Mouse (Mus musculus) CD4-positive helper T cell, adult 2 months (primary cell): ENCODE results near the gene Tsnax.
A peak's percentile ranks its signal among the peaks of the same experiment; 100 is the strongest.

Experiments
- DNase-seq: peaks from one replicate; pipeline ENCODE4 v3.0.0-alpha.2; 2012; ENCODE audit warnings: low read depth, missing footprints, low spot score

Tsnax gene

GRCm38 (mm10) chr8:125043394-125043793 lies 30.6 kb downstream of the Tsnax start:
- no peak for DNase-seq

GRCm38 (mm10) chr8:125043935-125044334 lies 31.1 kb downstream of the Tsnax start:
- DNase-seq = peak; percentile 12

GRCm38 (mm10) chr8:125045760-125046159 lies 33.0 kb downstream of the Tsnax start:
- DNase-seq = no peak

- DNase-seq = no peak
These were observed 36.4 kb downstream of the Tsnax start for GRCm38 (mm10) chr8:125049051-125049750.

GRCm38 (mm10) chr8:125049826-125050225 lies 37.0 kb downstream of the Tsnax start:
- no peak for DNase-seq

- DNase-seq = peak; percentile 69
These were observed 39.2 kb downstream of the Tsnax start for GRCm38 (mm10) chr8:125052026-125052425.

GRCm38 (mm10) chr8:125053505-125054435 lies 41.0 kb downstream of the Tsnax start, which contains the start of gene Disc1:
Gene Disc1, plus strand, starts transcription at chr8:125054195.
- peak; percentile 38 for DNase-seq

GRCm38 (mm10) chr8:125054436-125054810 lies 41.6 kb downstream of the Tsnax start:
- peak; percentile 78 for DNase-seq

GRCm38 (mm10) chr8:125060904-125061303 lies 48.1 kb downstream of the Tsnax start:
- DNase-seq = no peak

- DNase-seq = no peak
These were observed 52.8 kb downstream of the Tsnax start for GRCm38 (mm10) chr8:125065596-125065995.

- peak; percentile 89 for DNase-seq
These were observed 54.3 kb downstream of the Tsnax start for GRCm38 (mm10) chr8:125066913-125067595.

- no peak for DNase-seq
These were observed 54.8 kb downstream of the Tsnax start for GRCm38 (mm10) chr8:125067596-125067960.

- DNase-seq = peak; percentile 28
These were observed 55.5 kb downstream of the Tsnax start for GRCm38 (mm10) chr8:125068146-125068905.

- no peak for DNase-seq
These were observed 56.5 kb downstream of the Tsnax start for GRCm38 (mm10) chr8:125069304-125069703.

GRCm38 (mm10) chr8:125069733-125070132 lies 56.9 kb downstream of the Tsnax start:
- DNase-seq = no peak

GRCm38 (mm10) chr8:125074141-125074540 lies 61.3 kb downstream of the Tsnax start:
- no peak for DNase-seq

GRCm38 (mm10) chr8:125074581-125074980 lies 61.8 kb downstream of the Tsnax start:
- no peak for DNase-seq

GRCm38 (mm10) chr8:125075389-125075788 lies 62.6 kb downstream of the Tsnax start:
- DNase-seq = no peak

- no peak for DNase-seq
These were observed 64.5 kb downstream of the Tsnax start for GRCm38 (mm10) chr8:125077326-125077725.

GRCm38 (mm10) chr8:125078771-125079384 lies 66.1 kb downstream of the Tsnax start:
- DNase-seq = no peak
